In genomic region chr3:90161541-90161940, GRCm38 (mm10) we compare ENCODE assay signal across 19 mouse cellular contexts. TPM values are rescaled to one million over a fixed set of nuclear protein-coding genes. Genes with fewer than 3 reads are reported as not detected.
DNase-seq lines count a peak whose midpoint lies in the region; ATAC-seq and TF ChIP-seq lines count a peak whose summit lies in the region.
"Had no signal": no experiment of that assay in that cellular context is flagged by ENCODE, and none has a peak within 500 bp of the region (broad histone marks: within the 10 kb centered on the region; RNA-seq: fewer than 3 reads in every experiment).

No protein-coding gene starts in this region.

- no peaks in the 10 kb centered on the region for H3K27me3 ChIP-seq in lung, postnatal 0 days (replicated peaks; ENCODE audit: insufficient read depth, low read length)
- H3K27me3 ChIP-seq: forebrain, embryonic 15.5 days; hindbrain, embryonic 15.5 days had no signal

- no peak overlapping the region for H3K27ac ChIP-seq in lung, postnatal 0 days (ENCODE audit: low read length)
- H3K27ac ChIP-seq: forebrain, embryonic 15.5 days; heart, embryonic 10.5 days; hindbrain, embryonic 15.5 days had no signal

- no peaks in the 10 kb centered on the region for H3K9me3 ChIP-seq in lung, postnatal 0 days (ENCODE audit: low read length)
- H3K9me3 ChIP-seq: forebrain, embryonic 15.5 days; heart, embryonic 10.5 days; hindbrain, embryonic 15.5 days had no signal

- 0 out of 2 replicates have a peak, but pooled peaks have one; percentile 15 for TF ChIP-seq CTCF in lung, postnatal 0 days (IDR thresholded peaks at IDR 0.05)

- 75% methylated on average over 3 of the region's 3 CpGs for WGBS in lung, postnatal 0 days

- no peaks in the 10 kb centered on the region for H3K4me1 ChIP-seq in lung, postnatal 0 days (ENCODE audit: insufficient read depth, low read depth, low read length)
- H3K4me1 ChIP-seq: forebrain, embryonic 15.5 days; heart, embryonic 10.5 days; hindbrain, embryonic 15.5 days had no signal

- no peak for DNase-seq in lung, postnatal 0 days (ENCODE audit: low spot score)
- DNase-seq in lung, postnatal 4 days, result no peak
- DNase-seq in R1 (ENCODE audit: low read depth, low spot score), result peak; percentile 30
- DNase-seq in adrenal gland, postnatal 36 days, result peak; percentile 72 to 80
- DNase-seq in urinary bladder, adult 2 months (ENCODE audit: low spot score), result no peak
- no peak for DNase-seq in urinary bladder, adult 18-20 months (ENCODE audit: low spot score in 2 of 2)
- DNase-seq in left cerebral cortex, adult 18-20 months (ENCODE audit: low spot score in 2 of 2), result no peak
- DNase-seq: cerebellum, adult 11-12 months; cerebellum, postnatal 36 days; heart, postnatal 14 days; kidney, adult 11 months; kidney, postnatal 14 days; layer of hippocampus, adult 9-11 months; liver, postnatal 0 days had no signal

- TF ChIP-seq EP300 in lung, postnatal 0 days (IDR thresholded peaks at IDR 0.05), result no peak

- H3K9ac ChIP-seq in lung, postnatal 0 days (replicated peaks; ENCODE audit: low read depth), result no peak overlapping the region
- H3K9ac ChIP-seq: forebrain, embryonic 15.5 days; hindbrain, embryonic 15.5 days; liver, postnatal 0 days had no signal

- no peak overlapping the region for H3K4me3 ChIP-seq in lung, postnatal 0 days (ENCODE audit: low read depth, low read length)
- H3K4me3 ChIP-seq: erythroblast, embryonic 14.5 days; forebrain, embryonic 15.5 days; heart, embryonic 10.5 days; hindbrain, embryonic 15.5 days had no signal

- H3K36me3 ChIP-seq in lung, postnatal 0 days (ENCODE audit: insufficient read depth, low read length), result no peaks in the 10 kb centered on the region
- H3K36me3 ChIP-seq: forebrain, embryonic 15.5 days; heart, embryonic 10.5 days; hindbrain, embryonic 15.5 days had no signal

- H3K4me2 ChIP-seq in lung, postnatal 0 days (replicated peaks; ENCODE audit: low read depth, low read length), result no peak overlapping the region
- H3K4me2 ChIP-seq: forebrain, embryonic 15.5 days; hindbrain, embryonic 15.5 days; midbrain, embryonic 11.5 days had no signal

- no peak for ATAC-seq in lung, postnatal 0 days
- ATAC-seq: forebrain, embryonic 15.5 days; liver, postnatal 0 days had no signal

RNA-seq across cellular contexts. Expression of gene Rps27, which starts 51.9 kb away (rescaled TPM):
- 1,752 and 1,909 TPM in 2 replicates for polyA plus RNA-seq in lung, postnatal 0 days (2015; fragmentation: Nextera tagmentation; extraction: Ambion mirVana)
- total RNA-seq in adrenal gland, postnatal 36 days (2021), result 1,000 to 10,000 TPM; 1,883 to 1,933 TPM
- 4,684 and 6,324 TPM in 2 replicates for polyA plus RNA-seq in urinary bladder, adult 2 months (2012; rRNA removed)
- total RNA-seq in left cerebral cortex, adult 18-20 months (2021), result 1,000 to 10,000 TPM in 1 of 2 experiments, 100 to 1,000 TPM in 1; 977 to 1,003 TPM

RNA-seq across cellular contexts. Expression of gene Rab13, which starts 52.0 kb away (rescaled TPM):
- polyA plus RNA-seq in lung, postnatal 0 days (2015; fragmentation: Nextera tagmentation; extraction: Ambion mirVana), result 30.6 and 31.0 TPM in 2 replicates
- total RNA-seq in adrenal gland, postnatal 36 days (2021), result 10 to 100 TPM; 24.6 to 39.0 TPM
- 18.7 and 21.4 TPM in 2 replicates for polyA plus RNA-seq in urinary bladder, adult 2 months (2012; rRNA removed)
- 1 to 10 TPM; 5.5 to 7.6 TPM for total RNA-seq in left cerebral cortex, adult 18-20 months (2021)

RNA-seq across cellular contexts. Expression of gene Nup210l, which starts 57.6 kb away (rescaled TPM):
- polyA plus RNA-seq in lung, postnatal 0 days (2015; fragmentation: Nextera tagmentation; extraction: Ambion mirVana), result 0.10 and 0.17 TPM in 2 replicates
- under 1 TPM; 0.66 TPM for total RNA-seq in adrenal gland, postnatal 36 days (2021)
- 0.55 and 0.80 TPM in 2 replicates for polyA plus RNA-seq in urinary bladder, adult 2 months (2012; rRNA removed)
- total RNA-seq in left cerebral cortex, adult 18-20 months (2021), result under 1 TPM; 0.14 to 0.30 TPM
- polyA plus RNA-seq: erythroblast, embryonic 14.5 days had no signal

Comparison
In these comparisons a context has a peak if more than half of its experiments do, and no peak if none do; other contexts are left out.
1. DNase-seq: peak in R1 (single experiment) and adrenal gland, postnatal 36 days (2 of 2); none in lung, postnatal 0 days (single experiment), lung, postnatal 4 days (0 of 2), urinary bladder, adult 2 months (single experiment), urinary bladder, adult 18-20 months (0 of 2) and left cerebral cortex, adult 18-20 months (0 of 2).